Mouse (Mus musculus): ENCODE results near the gene Gpr179. TPM values are rescaled to one million over a fixed set of nuclear protein-coding genes. Genes with fewer than 3 reads are reported as not detected.

The Gpr179 gene
- polyA plus RNA-seq, 1 experiment = 0.95 TPM

GRCm38 (mm10) chr11:97301406-97301805 lies 50.5 kb downstream of the Gpr179 start:
- Histone ChIP-seq H3K4me3 (ENCODE audit: control insufficient read depth, low read depth, low read length) (no peak overlapping the region), H3K27ac (ENCODE audit: control insufficient read depth, insufficient read depth, low read depth, low read length) (no peak overlapping the region), H3K27me3 (ENCODE audit: control insufficient read depth, insufficient read depth, low read length) (no peaks in the 10 kb centered on the region), H3K36me3 (ENCODE audit: control insufficient read depth, insufficient read depth, low read length) (no peaks in the 10 kb centered on the region), H3K4me1 (ENCODE audit: control insufficient read depth, insufficient read depth, low read length) (peaks cover 3% of the 10 kb centered on the region; the same call in 1 of the 2 replicates)
- no peak for TF ChIP-seq CTCF (IDR thresholded peaks at IDR 0.05; ENCODE audit: control insufficient read depth, insufficient read depth, insufficient replicate concordance, low read depth, low read length)
- no peak for TF ChIP-seq POLR2A (IDR thresholded peaks at IDR 0.05; ENCODE audit: control insufficient read depth, low read depth, low read length)

- TF ChIP-seq POLR2A (IDR thresholded peaks at IDR 0.05; ENCODE audit: control insufficient read depth, low read depth, low read length) = no peak
- no peak for TF ChIP-seq CTCF (IDR thresholded peaks at IDR 0.05; ENCODE audit: control insufficient read depth, insufficient read depth, insufficient replicate concordance, low read depth, low read length)
These were observed 51.9 kb downstream of the Gpr179 start for GRCm38 (mm10) chr11:97299939-97300338.

GRCm38 (mm10) chr11:97296542-97296941 lies 55.3 kb downstream of the Gpr179 start:
- peaks cover 3% of the 10 kb centered on the region; the same call in 1 of the 2 replicates for H3K4me1 ChIP-seq (ENCODE audit: control insufficient read depth, insufficient read depth, low read length)
- no peaks in the 10 kb centered on the region for H3K36me3 ChIP-seq (ENCODE audit: control insufficient read depth, insufficient read depth, low read length)
- TF ChIP-seq POLR2A (IDR thresholded peaks at IDR 0.05; ENCODE audit: control insufficient read depth, low read depth, low read length) (no peak), CTCF (IDR thresholded peaks at IDR 0.05; ENCODE audit: control insufficient read depth, insufficient read depth, insufficient replicate concordance, low read depth, low read length) (no peak)
- no peak overlapping the region for H3K4me3 ChIP-seq (ENCODE audit: control insufficient read depth, low read depth, low read length)
- no peak overlapping the region for H3K27ac ChIP-seq (ENCODE audit: control insufficient read depth, insufficient read depth, low read depth, low read length)
- no peaks in the 10 kb centered on the region for H3K27me3 ChIP-seq (ENCODE audit: control insufficient read depth, insufficient read depth, low read length)

More at GRCm38 (mm10) chr11:97299939-97300338, 51.9 kb downstream of the Gpr179 start:
- Histone ChIP-seq H3K4me3 (ENCODE audit: control insufficient read depth, low read depth, low read length) (no peak overlapping the region), H3K27ac (ENCODE audit: control insufficient read depth, insufficient read depth, low read depth, low read length) (no peak overlapping the region), H3K27me3 (ENCODE audit: control insufficient read depth, insufficient read depth, low read length) (no peaks in the 10 kb centered on the region), H3K36me3 (ENCODE audit: control insufficient read depth, insufficient read depth, low read length) (no peaks in the 10 kb centered on the region), H3K4me1 (ENCODE audit: control insufficient read depth, insufficient read depth, low read length) (peaks cover 3% of the 10 kb centered on the region; the same call in 1 of the 2 replicates)

GRCm38 (mm10) chr11:97292731-97293130 lies 59.1 kb downstream of the Gpr179 start:
- Histone ChIP-seq H3K27me3 (ENCODE audit: control insufficient read depth, insufficient read depth, low read length) (no peaks in the 10 kb centered on the region), H3K27ac (ENCODE audit: control insufficient read depth, insufficient read depth, low read depth, low read length) (no peak overlapping the region), H3K36me3 (ENCODE audit: control insufficient read depth, insufficient read depth, low read length) (no peaks in the 10 kb centered on the region), H3K4me1 (ENCODE audit: control insufficient read depth, insufficient read depth, low read length) (0 out of 2 replicates have a peak, but pooled peaks cover 4% of the 10 kb centered on the region), H3K4me3 (ENCODE audit: control insufficient read depth, low read depth, low read length) (no peak overlapping the region)
- no peak for TF ChIP-seq POLR2A (IDR thresholded peaks at IDR 0.05; ENCODE audit: control insufficient read depth, low read depth, low read length)
- TF ChIP-seq CTCF (IDR thresholded peaks at IDR 0.05; ENCODE audit: control insufficient read depth, insufficient read depth, insufficient replicate concordance, low read depth, low read length) = no peak

- TF ChIP-seq CTCF (IDR thresholded peaks at IDR 0.05; ENCODE audit: control insufficient read depth, insufficient read depth, insufficient replicate concordance, low read depth, low read length) (no peak), POLR2A (IDR thresholded peaks at IDR 0.05; ENCODE audit: control insufficient read depth, low read depth, low read length) (no peak)
- peak overlapping the region; percentile 71 for H3K27ac ChIP-seq (ENCODE audit: control insufficient read depth, insufficient read depth, low read depth, low read length)
- H3K4me3 ChIP-seq (ENCODE audit: control insufficient read depth, low read depth, low read length) = no peak overlapping the region
- H3K4me1 ChIP-seq (ENCODE audit: control insufficient read depth, insufficient read depth, low read length) = 0 out of 2 replicates have a peak, but pooled peaks cover 2% of the 10 kb centered on the region
- no peaks in the 10 kb centered on the region for H3K27me3 ChIP-seq (ENCODE audit: control insufficient read depth, insufficient read depth, low read length)
- H3K36me3 ChIP-seq (ENCODE audit: control insufficient read depth, insufficient read depth, low read length) = no peaks in the 10 kb centered on the region
These were observed 62.3 kb downstream of the Gpr179 start for GRCm38 (mm10) chr11:97289276-97290230.

- Histone ChIP-seq H3K27ac (ENCODE audit: control insufficient read depth, insufficient read depth, low read depth, low read length) (no peak overlapping the region), H3K27me3 (ENCODE audit: control insufficient read depth, insufficient read depth, low read length) (no peaks in the 10 kb centered on the region), H3K4me3 (ENCODE audit: control insufficient read depth, low read depth, low read length) (no peak overlapping the region), H3K36me3 (ENCODE audit: control insufficient read depth, insufficient read depth, low read length) (no peaks in the 10 kb centered on the region), H3K4me1 (ENCODE audit: control insufficient read depth, insufficient read depth, low read length) (0 out of 2 replicates have a peak, but pooled peaks cover 2% of the 10 kb centered on the region)
- no peak for TF ChIP-seq CTCF (IDR thresholded peaks at IDR 0.05; ENCODE audit: control insufficient read depth, insufficient read depth, insufficient replicate concordance, low read depth, low read length)
- TF ChIP-seq POLR2A (IDR thresholded peaks at IDR 0.05; ENCODE audit: control insufficient read depth, low read depth, low read length) = no peak
These were observed 64.2 kb downstream of the Gpr179 start for GRCm38 (mm10) chr11:97287643-97288042.

GRCm38 (mm10) chr11:97286973-97287372 lies 64.9 kb downstream of the Gpr179 start:
- no peak for TF ChIP-seq CTCF (IDR thresholded peaks at IDR 0.05; ENCODE audit: control insufficient read depth, insufficient read depth, insufficient replicate concordance, low read depth, low read length)
- TF ChIP-seq POLR2A (IDR thresholded peaks at IDR 0.05; ENCODE audit: control insufficient read depth, low read depth, low read length) = no peak
- no peak overlapping the region for H3K4me3 ChIP-seq (ENCODE audit: control insufficient read depth, low read depth, low read length)

More at GRCm38 (mm10) chr11:97286973-97287372, 64.9 kb downstream of the Gpr179 start:
- Histone ChIP-seq H3K27ac (ENCODE audit: control insufficient read depth, insufficient read depth, low read depth, low read length) (no peak overlapping the region), H3K27me3 (ENCODE audit: control insufficient read depth, insufficient read depth, low read length) (no peaks in the 10 kb centered on the region), H3K4me1 (ENCODE audit: control insufficient read depth, insufficient read depth, low read length) (0 out of 2 replicates have a peak, but pooled peaks cover 2% of the 10 kb centered on the region), H3K36me3 (ENCODE audit: control insufficient read depth, insufficient read depth, low read length) (no peaks in the 10 kb centered on the region)

Measured in testis, adult 2 months (tissue).